Mouse (Mus musculus) heart, adult 2 months (tissue): Measurements from ENCODE around the gene Hist1h2bg.

Source experiments
- CTCF ChIP-seq: fragments of 200-600 bp; IDR thresholded peaks from 2 replicates; pipeline ENCODE4 v1.8.1; 2022; ENCODE audit warnings: antibody characterized with exemption, mild to moderate bottlenecking, moderate library complexity
- POLR2A ChIP-seq: fragments of 200-500 bp; IDR thresholded peaks from 2 replicates; pipeline ENCODE4 v1.6.1; 2011; ENCODE audit warnings: mild to moderate bottlenecking, low read depth, low read length, control low read depth; ENCODE audit not compliant: insufficient read depth

GRCm38 (mm10) chr13:23551146-23551834 is 19.9 kb upstream of the Hist1h2bg start, which contains the start of gene Hist1h4f:
- TF ChIP-seq POLR2A (peak; percentile 82), CTCF (peak; percentile 74)
